Mouse (Mus musculus): Measurements from ENCODE around the gene Hsd17b13.

Gene Hsd17b13

DNA sequence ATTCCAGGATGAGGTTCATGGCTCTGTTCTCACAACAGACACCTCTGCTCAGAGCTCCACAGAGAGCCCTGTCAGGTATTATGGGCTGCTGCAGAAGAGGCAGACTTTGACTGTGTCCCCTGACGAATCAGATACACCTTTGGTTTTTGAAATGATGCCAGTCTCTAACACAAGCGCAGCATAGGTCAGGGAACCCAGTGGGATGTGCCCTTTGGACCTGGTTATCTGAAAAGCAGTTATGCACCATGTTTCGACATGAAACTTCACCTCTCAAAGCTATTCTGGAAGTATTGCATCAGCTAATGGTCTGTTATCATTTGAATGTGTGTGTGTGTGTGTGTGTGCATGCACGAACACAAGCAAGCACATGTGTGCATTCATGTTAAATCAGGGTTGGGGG lies at the start of gene Hsd17b13:
TSS of gene Hsd17b13 (minus strand) at position 114 of the 400 bp plus-strand sequence.
- in situ Hi-C loops (cut with MboI; ENCODE audit: unreplicated experiment in 2 of 2): no loop called here

DNA sequence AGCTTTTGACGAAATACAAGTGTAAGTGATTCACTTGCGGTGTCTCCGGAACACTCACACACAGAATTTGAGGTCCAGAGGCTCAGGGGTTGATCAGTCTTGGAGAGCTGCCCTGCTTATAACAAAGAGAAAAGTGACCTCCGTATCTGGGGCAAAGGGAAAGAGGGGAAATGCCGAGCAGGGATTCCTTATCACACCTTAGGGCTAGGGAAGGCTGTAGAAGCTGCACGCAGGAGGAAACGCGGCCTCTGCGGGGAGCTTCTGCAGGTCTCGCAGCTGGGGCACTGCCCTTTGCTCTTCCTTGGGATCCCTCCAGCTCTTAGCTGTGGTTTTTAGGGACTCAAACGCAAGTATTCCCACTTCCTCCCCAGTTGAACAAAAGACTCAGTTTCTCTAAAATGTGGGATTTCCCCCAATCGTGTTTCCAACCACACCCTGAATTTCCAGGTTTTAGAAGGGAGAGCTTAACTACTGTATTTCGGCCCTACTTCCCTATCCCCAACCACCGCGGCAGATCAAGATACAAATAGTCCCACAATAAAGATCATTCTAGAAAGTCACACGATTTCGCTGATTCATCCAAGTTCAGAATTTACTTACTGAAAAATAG lies 48.1 kb upstream of the Hsd17b13 start:
- in situ Hi-C loops (cut with MboI; ENCODE audit: unreplicated experiment in 2 of 2): loop anchor here in 1 of 2 experiments (25.0 kb wide), 1 partner anchor 1312 kb away; no protein-coding TSS in a partner anchor

DNA sequence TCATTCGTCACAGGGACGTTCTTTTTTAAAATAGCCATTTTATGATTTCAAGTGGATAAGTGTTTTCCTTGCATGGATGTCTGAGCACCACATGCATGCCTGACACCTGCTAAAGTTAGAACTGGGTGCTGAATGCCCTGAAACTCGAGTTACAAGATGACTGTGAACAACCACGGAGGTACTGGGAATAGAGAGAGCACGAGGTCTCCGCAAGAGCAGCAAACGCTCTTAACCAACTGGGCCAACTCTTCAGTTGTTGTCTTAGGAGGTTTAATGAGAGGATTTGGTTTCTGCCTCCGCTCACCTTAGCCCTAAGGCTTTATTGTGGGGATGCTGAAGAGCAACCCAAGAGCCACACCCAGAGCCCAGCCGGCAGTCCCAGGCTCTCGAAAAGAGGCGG lies 47.6 kb upstream of the Hsd17b13 start:
- in situ Hi-C loops (cut with MboI; ENCODE audit: unreplicated experiment in 2 of 2): loop anchor here in 1 of 2 experiments (25.0 kb wide), 2 partner anchors 1313 to 1663 kb away; partner anchors contain the start of gene Lrrc8d

DNA sequence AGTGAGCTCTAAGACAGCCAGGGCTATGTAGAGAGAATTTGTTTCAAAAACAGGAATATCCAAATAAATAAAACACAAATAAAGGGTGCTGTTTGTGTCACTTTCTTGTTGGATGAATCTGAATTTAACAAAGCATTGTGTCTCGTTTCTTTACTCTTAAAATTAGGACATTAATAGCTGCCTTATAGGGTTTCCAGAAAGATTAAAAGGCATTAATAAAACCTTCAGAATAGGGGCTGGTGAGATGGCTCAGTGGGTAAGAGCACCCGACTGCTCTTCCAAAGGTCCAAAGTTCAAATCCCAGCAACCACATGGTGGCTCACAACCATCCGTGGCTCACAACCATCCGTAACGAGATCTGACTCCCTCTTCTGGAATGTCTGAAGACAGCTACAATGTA lies 47.0 kb upstream of the Hsd17b13 start:
- in situ Hi-C loops (cut with MboI; ENCODE audit: unreplicated experiment in 2 of 2): loop anchor here in 1 of 2 experiments (25.0 kb wide), 1 partner anchor 1663 kb away; the partner anchor contains the start of gene Lrrc8d

DNA sequence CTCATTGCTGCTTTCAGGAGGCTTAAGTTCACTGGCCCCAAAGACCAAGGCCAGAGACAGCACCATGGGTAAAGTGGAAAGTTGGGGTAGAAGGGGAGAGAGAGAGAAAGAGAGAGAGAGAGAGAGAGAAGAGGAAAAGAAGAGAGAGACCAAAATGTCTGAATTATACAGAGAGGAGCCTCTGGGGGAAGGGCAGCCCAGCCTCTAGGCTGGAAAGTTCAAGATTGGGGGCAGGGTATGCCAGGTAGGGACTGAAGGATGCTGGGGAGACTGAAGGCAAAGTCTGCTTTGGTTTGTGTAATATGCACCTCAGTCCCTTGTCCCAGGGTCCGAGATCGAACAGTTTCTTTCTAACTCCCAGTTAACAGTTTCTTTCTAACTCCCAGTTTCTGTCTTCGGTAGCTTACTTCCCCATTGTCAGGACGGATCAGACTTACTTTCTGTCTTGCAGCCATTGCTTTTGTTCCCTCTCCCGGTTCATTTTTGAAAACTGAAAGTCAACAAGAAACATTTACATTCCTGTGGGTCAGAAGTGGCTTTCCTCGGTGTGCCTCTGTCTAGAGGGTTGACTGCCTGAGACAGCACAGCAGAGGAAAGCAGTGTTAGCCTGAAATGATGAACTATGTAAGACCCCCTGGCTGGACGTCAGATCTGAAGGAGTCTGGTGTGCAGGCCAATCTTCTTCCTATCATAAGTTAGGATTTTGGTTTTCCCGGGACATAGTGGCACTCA lies 46.2 kb upstream of the Hsd17b13 start:
- in situ Hi-C loops (cut with MboI; ENCODE audit: unreplicated experiment in 2 of 2): loop anchor here in 1 of 2 experiments (25.0 kb wide), 1 partner anchor 1664 kb away; the partner anchor contains the start of gene Lrrc8d

DNA sequence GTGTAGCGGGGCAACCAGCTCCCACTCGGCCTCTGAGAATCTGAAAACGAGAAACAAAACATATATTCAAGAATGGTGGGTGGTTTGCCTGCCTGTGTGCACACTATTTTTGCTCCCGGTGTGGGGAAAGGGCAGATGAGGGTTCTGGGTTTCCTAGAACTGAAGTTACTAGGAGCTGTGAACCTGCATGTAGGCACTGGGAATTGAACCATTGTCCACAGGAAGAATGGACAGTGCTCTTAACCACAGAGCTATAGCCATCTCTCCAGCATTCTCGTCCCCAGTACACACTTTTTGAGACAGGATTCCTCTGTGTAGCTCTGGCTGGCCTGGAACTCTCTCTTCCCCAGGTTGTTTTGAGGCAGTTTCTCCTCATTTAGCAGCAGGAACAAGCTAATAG lies 45.3 kb upstream of the Hsd17b13 start:
- in situ Hi-C loops (cut with MboI; ENCODE audit: unreplicated experiment in 2 of 2): loop anchor here in 1 of 2 experiments (25.0 kb wide), 1 partner anchor 1665 kb away; the partner anchor contains the start of gene Lrrc8d

DNA sequence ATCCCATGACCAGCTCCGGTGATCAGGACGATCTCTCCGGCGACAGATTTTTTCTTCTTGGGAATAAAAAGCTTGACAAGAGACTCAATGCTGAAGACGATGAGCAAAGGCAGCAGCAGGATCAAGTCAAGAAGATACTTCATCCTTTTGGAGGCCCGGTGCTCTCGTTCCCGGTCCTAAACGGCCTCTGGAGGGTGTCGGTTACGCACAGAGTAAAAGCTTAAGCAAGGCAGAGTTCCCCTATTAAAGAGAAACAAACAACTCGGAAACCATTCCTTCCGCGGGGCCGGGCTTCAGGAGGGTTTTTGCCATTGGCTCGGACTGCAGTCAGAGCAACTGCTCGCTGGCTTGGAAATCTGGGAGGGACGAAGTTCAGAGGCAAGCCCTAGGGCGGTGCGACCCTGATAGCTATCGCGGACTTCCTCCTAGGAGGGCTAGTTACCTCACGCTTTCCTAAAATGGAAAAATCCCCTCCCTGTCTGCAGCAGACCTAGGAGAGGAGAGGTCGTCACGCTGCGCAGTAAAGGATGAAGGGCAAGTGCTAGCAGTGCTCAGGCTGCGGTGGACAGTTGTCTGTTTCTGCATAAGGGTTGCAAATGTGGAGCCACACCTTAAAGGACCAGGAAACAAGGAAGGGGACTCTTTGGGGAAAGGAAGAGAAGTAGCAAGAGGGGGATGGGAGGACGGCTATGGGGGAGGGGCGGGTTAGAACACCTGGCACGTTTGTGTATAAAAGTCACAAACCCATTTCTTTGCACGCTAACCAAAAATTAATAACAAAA lies 44.6 kb upstream of the Hsd17b13 start, which contains the start of gene Hsd17b11:
TSS of gene Hsd17b11 (minus strand) at position 323 of the 782 bp plus-strand sequence.
- in situ Hi-C loops (cut with MboI; ENCODE audit: unreplicated experiment in 2 of 2): loop anchor here in 1 of 2 experiments (25.0 kb wide), 1 partner anchor 1666 kb away; the partner anchor contains the start of gene Lrrc8d

DNA sequence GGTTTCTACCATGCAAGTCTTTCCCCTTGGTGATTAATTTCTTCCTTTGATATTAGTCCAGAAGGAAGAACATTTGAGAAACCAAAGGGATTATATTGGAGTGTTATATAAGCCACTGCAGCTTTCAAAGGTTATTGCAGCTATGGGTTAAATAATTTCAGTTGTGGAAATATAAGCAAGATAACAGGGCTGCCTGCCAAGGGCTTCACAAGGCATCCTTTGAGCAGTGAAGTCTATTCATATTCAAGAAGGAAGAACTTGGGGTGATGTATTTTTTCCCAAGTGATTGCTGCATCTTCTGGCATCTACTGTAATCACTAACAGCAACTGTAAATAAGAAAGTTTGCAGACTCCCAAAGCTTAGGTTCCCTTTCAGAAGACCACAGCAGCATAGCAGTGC lies 34.2 kb upstream of the Hsd17b13 start:
- in situ Hi-C loops (cut with MboI; ENCODE audit: unreplicated experiment in 2 of 2): loop anchor here in 1 of 2 experiments (25.0 kb wide), 1 partner anchor 1676 kb away; the partner anchor contains the start of gene Lrrc8d

DNA sequence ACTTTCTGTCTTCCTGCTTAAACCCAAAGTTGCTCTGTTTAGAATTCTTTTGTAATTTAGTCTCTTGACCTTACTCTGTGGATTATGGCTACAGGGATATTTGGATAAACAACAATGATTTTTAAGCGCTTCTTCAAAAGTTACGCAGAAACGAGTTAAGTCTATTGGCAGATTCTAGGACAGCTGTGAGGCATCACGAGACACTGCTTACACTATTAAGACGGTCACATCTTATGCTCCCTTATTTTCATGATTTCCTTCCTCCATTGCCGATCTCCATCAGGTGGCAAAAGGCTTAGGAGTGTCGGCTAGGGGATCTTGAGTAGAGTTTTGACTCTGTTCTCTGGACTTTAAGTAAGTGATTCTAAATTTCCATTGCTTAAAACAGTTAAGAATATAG lies 33.1 kb upstream of the Hsd17b13 start:
- in situ Hi-C loops (cut with MboI; ENCODE audit: unreplicated experiment in 2 of 2): loop anchor here in 1 of 2 experiments (25.0 kb wide), 1 partner anchor 1677 kb away; the partner anchor contains the start of gene Lrrc8d

DNA sequence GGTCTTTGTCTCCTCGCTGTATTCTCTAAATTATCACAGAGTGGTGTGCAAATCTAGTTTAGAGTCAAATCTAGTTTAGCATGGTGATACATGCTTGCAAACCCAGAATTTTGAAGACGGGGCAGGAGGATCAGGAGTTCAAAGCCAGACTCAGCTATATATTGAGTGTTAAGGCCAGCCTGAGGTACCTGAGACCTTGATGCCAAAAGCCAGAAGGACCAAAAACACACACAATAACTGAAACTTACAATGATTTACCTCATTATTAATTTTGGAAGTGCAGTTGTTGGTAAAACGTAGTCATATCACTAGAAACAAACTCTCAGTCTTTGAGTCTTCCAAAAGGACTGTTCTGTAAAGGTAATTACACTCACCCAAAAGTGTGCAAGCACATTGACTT lies 32.2 kb upstream of the Hsd17b13 start:
- in situ Hi-C loops (cut with MboI; ENCODE audit: unreplicated experiment in 2 of 2): loop anchor here (10.0 to 25.0 kb wide), 3 partner anchors 45 to 1678 kb away; partner anchors contain the start of gene Lrrc8d (in 1 of the 2)

DNA sequence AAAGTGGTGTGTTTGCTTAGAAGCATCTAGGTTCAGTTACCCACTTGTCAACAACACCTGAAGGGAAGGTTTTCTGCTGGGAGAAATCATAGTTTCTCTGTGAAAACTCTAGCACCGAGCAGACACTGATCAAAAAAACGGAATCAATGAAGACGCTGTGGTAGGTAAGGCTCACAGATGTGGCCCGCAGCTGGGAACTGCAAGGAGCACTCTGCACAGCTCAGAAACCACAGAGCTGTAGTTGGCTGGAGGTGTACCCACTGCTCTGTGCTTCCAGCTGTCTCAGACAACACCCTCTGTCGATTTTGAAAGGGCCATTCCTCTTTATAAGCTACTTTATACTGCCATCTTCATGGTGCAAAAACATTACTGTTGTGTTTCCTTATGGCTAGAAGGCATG lies 30.6 kb upstream of the Hsd17b13 start:
- in situ Hi-C loops (cut with MboI; ENCODE audit: unreplicated experiment in 2 of 2): loop anchor here (10.0 to 25.0 kb wide), 3 partner anchors 47 to 1680 kb away; partner anchors contain the start of gene Lrrc8d (in 1 of the 2)

DNA sequence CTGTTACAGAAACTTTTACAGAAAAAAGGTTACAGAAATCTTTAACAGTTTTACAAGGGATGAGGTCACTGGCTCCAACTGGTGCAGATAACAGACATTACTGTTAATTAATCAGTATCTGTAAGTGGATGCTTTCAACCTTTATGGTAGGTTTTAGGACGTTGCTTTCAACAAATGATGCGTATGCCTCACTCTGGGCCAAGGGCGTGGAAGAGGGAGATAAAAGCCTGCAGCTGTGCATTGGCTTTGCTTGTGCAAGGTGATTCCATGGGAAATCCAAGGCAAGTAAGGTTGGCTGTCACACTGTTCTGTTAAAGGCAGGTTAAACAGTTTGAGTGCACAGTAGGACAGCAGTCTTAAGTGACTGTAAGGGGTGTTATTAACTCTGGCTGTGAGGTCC lies 29.6 kb upstream of the Hsd17b13 start:
- in situ Hi-C loops (cut with MboI; ENCODE audit: unreplicated experiment in 2 of 2): loop anchor here (10.0 to 25.0 kb wide), 3 partner anchors 48 to 1680 kb away; partner anchors contain the start of gene Lrrc8d (in 1 of the 2)

DNA sequence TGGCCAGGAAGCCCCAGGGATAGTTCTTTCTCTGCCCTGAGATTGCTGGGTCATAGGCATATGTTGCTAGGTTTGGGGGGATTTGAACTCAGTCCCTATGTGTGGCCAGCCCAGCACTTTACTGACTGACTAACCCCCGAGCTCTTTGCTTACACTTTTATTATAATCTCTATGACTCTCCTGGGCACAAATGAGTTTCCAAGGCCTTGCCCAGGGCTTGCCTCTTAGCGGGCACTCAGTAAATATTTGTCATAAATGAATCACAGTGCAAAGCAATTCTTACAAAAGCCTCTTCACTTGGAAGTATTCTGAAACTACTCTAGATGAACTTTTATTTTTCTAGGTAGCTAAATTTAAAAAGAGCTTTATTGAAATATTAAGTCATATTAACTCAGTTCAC lies 26.7 kb upstream of the Hsd17b13 start:
- in situ Hi-C loops (cut with MboI; ENCODE audit: unreplicated experiment in 2 of 2): loop anchor here (5.0 to 25.0 kb wide), 4 partner anchors 33 to 1683 kb away; partner anchors contain the start of gene Lrrc8d (in 1 of the 2)

DNA sequence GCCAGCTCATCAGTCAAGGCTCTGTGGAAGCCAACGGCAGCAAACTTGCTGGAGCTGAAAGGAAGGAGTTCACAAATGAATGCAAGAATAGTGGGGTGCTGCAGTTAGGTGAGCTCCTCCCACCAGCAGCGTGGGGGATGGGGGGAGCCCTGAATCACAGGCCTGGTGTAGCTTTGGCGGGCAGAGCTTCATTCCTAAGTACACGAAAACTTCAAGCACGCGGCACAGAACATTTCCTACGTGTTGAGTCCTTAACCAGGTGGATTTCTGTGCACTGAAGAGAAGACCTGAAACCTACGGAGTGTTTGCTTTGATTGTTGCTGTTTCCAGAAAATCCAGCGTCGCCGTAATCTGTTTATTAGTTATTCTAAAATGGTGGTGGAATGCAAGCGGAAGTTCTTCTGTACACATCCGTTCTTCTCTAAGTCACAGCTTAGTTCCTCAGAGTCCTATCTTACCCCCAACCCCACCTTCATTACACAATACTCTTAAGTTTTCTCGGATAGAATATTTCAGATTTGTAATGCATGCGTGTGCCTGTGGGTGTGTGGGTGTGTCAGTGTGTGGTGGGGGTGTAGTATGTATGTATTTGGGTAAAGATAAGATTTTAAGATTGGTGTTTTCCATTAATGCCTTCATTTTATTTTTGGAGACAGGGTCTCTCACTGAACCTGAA lies 26.2 kb upstream of the Hsd17b13 start:
- in situ Hi-C loops (cut with MboI; ENCODE audit: unreplicated experiment in 2 of 2): loop anchor here (5.0 to 25.0 kb wide), 4 partner anchors 34 to 1684 kb away; partner anchors contain the start of gene Lrrc8d (in 1 of the 2)

DNA sequence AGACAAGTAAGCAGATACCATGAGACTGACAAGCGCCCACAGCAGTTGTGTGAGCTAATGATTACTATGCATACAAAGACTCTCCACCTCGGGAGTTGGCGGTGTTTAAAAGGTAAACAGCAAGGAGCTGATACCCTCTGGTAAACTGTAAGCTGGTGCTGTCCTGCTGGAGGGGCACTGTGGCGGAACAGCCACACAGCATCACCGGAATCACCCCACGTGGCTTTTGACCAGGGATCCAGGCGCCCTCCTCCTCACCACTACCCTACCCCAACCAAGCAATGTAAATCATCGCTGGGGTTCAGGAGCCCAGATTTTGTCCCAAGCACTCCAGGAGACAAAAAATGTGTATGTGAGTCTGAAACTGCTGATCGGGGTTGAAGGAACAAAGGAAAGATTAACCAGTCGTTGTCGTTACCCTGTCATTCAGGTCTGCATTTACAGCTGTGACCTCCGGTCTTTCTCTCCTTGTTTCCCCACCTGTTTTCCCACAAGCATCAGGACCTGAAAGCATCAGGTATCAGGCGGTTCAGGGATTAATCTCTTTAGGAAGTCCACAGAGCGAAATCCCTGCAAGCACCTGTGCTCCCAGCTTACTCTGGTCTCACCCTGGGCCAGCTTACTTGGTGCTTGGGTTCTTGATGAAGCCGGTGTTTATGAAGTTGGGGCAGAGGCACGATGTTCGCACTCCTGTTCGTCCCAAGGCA lies 25.5 kb upstream of the Hsd17b13 start:
- in situ Hi-C loops (cut with MboI; ENCODE audit: unreplicated experiment in 2 of 2): loop anchor here (5.0 to 25.0 kb wide), 4 partner anchors 35 to 1685 kb away; partner anchors contain the start of gene Lrrc8d (in 1 of the 2)

DNA sequence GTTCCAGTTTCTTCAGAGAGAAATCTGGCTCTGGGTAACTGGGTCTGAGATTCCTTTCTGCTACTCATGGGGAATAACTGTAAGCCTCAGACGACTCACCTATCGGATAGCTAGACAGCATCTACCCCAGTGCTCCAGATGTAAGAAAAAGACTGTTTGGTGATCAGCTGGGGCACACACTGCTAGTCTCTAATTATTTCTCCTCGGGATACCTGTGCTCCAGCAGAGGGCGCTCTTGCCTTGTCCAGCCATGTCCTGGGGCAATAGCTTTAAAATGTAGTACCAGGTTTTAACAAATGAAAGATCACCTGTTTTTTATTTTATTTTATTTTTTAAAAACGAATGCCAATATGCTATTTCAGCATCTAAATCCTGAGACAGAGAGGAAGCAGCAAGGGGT lies 22.5 kb upstream of the Hsd17b13 start:
- in situ Hi-C loops (cut with MboI; ENCODE audit: unreplicated experiment in 2 of 2): loop anchor here (5.0 to 25.0 kb wide), 5 partner anchors 38 to 1688 kb away; partner anchors contain the start of gene Lrrc8d (in 1 of the 2)

DNA sequence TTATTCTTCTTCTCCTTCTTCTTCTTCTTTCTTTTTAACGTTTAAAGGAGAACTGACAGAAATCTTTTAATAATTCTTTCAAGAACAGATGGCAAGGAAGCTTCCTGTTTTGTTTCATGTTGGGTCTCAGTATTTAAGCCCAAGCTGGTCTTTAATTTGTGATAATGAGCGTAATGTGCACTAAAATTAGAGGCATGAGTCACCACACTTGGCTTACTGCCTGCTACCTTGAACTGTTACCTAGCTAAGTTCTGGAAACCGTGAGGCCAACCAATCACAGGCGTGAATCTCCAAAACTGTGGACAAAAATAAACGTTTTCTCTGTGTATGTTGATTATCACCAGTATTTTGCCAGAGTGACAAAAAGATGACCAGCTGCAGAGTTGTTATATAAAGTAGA lies 21.5 kb upstream of the Hsd17b13 start:
- in situ Hi-C loops (cut with MboI; ENCODE audit: unreplicated experiment in 2 of 2): loop anchor here (10.0 kb wide), 2 partner anchors 346 to 1326 kb away; no protein-coding TSS in a partner anchor

DNA sequence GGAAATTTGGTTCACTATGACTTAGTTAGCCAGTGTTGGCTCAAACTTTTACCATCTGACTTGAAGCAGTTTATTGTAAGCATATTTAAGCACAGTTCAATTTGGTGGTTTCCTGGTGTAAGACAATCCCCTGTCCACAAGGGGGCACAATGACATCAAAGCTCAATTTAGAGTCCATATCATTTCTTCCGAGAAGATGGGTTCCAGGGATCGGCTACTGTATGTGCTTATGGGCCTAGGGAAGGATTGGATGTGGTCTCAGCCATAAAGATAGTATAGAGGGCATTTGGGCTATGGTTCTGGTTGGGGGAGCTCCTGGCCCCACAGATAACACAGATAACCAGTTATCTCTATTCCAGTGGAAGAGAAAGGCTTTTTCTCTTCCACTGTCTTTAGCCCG lies 18.0 kb upstream of the Hsd17b13 start:
- in situ Hi-C loops (cut with MboI; ENCODE audit: unreplicated experiment in 2 of 2): loop anchor here (10.0 kb wide), 2 partner anchors 350 to 1330 kb away; no protein-coding TSS in a partner anchor

Measured in v-Abl transformed pro-B cells (cell line).